Mouse (Mus musculus) MEL (cell line): ENCODE data around the gene Olfr1347. TPM values are rescaled to one million over a fixed set of nuclear protein-coding genes. Genes with fewer than 3 reads are reported as not detected.
"Not testable (repeated sequence)": the region's sequence is repeated elsewhere in the genome, so short reads cannot be mapped to it uniquely, and the experiment has no call there.

Source experiments
- DNase-seq: peaks from one replicate; pipeline ENCODE4 v3.0.0; 2011; ENCODE audit warnings: low read depth, low spot score
- H3K27ac ChIP-seq: 2 replicates; pipeline ENCODE4 v1.5.1; 2012; ENCODE audit warnings: low read depth, mild to moderate bottlenecking, control low read depth, low read length, moderate library complexity; ENCODE audit not compliant: control insufficient read depth
- H3K27me3 ChIP-seq, 2 experiments: fragments of 150-350 bp in 1 of 2; sonication (generic) in 1 of 2; 2 replicates each; pipeline ENCODE4 v1.6.1; 2012; ENCODE audit warnings: low read length in 2 of 2, mild to moderate bottlenecking in 2 of 2, improper control_type of control experiment in 1 of 2, moderate library complexity in 1 of 2; ENCODE audit not compliant: insufficient read depth in 2 of 2, control insufficient read depth in 1 of 2
- H3K36me3 ChIP-seq, 2 experiments: 2 replicates each; pipeline ENCODE4 v1.6.1; 2012 to 2014; ENCODE audit warnings: low read length in 2 of 2, improper control_type of control experiment in 1 of 2, inconsistent platforms in 1 of 2, mild to moderate bottlenecking in 1 of 2; ENCODE audit not compliant: insufficient read depth in 2 of 2, control insufficient read depth in 1 of 2
- H3K4me1 ChIP-seq, 2 experiments: fragments of 150-350 bp in 1 of 2; sonication (generic) in 1 of 2; 2 replicates each; pipeline ENCODE4 v1.6.1; 2012; ENCODE audit warnings: low read length in 2 of 2, improper control_type of control experiment in 1 of 2, mild to moderate bottlenecking in 1 of 2; ENCODE audit not compliant: insufficient read depth in 2 of 2, control insufficient read depth in 1 of 2
- H3K4me3 ChIP-seq, 2 experiments: fragments of 150-350 bp in 1 of 2; sonication (generic) in 1 of 2; 2 replicates each; pipeline ENCODE4 v1.5.1; 2012; ENCODE audit warnings: low read depth in 2 of 2, low read length in 2 of 2, mild to moderate bottlenecking in 2 of 2, moderate library complexity in 2 of 2, control low read depth in 1 of 2, improper control_type of control experiment in 1 of 2; ENCODE audit not compliant: control insufficient read depth in 1 of 2, insufficient read depth in 1 of 2
- H3K79me2 ChIP-seq: 2 replicates; pipeline ENCODE4 v1.6.1; 2012; ENCODE audit warnings: mild to moderate bottlenecking, low read length, moderate library complexity; ENCODE audit not compliant: control insufficient read depth, poor library complexity, insufficient read depth
- H3K9ac ChIP-seq: 2 replicates; pipeline ENCODE4 v1.6.1; 2012; ENCODE audit warnings: low read depth, mild to moderate bottlenecking, control low read depth, low read length, moderate library complexity; ENCODE audit not compliant: control insufficient read depth, poor library complexity, severe bottlenecking
- H3K9me3 ChIP-seq: fragments of 150-350 bp; sonication (generic); replicated peaks from 2 replicates; pipeline ENCODE4 v1.6.1; 2012; ENCODE audit warnings: mild to moderate bottlenecking, low read length, improper control_type of control experiment, moderate library complexity; ENCODE audit not compliant: insufficient read depth
- CHD1 ChIP-seq: IDR thresholded peaks from 2 replicates; pipeline ENCODE4 v1.6.1; 2012; ENCODE audit warnings: low read depth, mild to moderate bottlenecking, inconsistent platforms, low read length, improper control_type of control experiment
- CTCF ChIP-seq, 3 experiments: IDR thresholded peaks in 2 of 3; conservative IDR thresholded peaks in 1 of 3; 2 replicates each; pipeline ENCODE4 v1.5.1; 2011 to 2012; ENCODE audit warnings: low read length in 3 of 3, low read depth in 2 of 3, mild to moderate bottlenecking in 2 of 3, improper control_type of control experiment in 1 of 3, inconsistent platforms in 1 of 3, mixed read lengths in 1 of 3, moderate library complexity in 1 of 3; ENCODE audit not compliant: control insufficient read depth in 1 of 3, insufficient read depth in 1 of 3, poor library complexity in 1 of 3, severe bottlenecking in 1 of 3
- E2F4 ChIP-seq: IDR thresholded peaks from 2 replicates; pipeline ENCODE4 v1.6.1; 2011; ENCODE audit warnings: low read depth, low read length, improper control_type of control experiment, borderline replicate concordance
- ETS1 ChIP-seq: IDR thresholded peaks from 2 replicates; pipeline ENCODE4 v1.6.1; 2012; ENCODE audit warnings: low read depth, mild to moderate bottlenecking, inconsistent platforms, low read length, improper control_type of control experiment, moderate library complexity
- GATA1 ChIP-seq: IDR thresholded peaks from 2 replicates; pipeline ENCODE4 v1.6.1; 2011; ENCODE audit warnings: low read depth, low read length, improper control_type of control experiment
- HCFC1 ChIP-seq: IDR thresholded peaks from 2 replicates; pipeline ENCODE4 v1.6.1; 2012; ENCODE audit warnings: low read depth, mild to moderate bottlenecking, inconsistent platforms, low read length, improper control_type of control experiment, moderate library complexity
- JUND ChIP-seq: IDR thresholded peaks from 2 replicates; pipeline ENCODE4 v1.6.1; 2011; ENCODE audit warnings: low read depth, mild to moderate bottlenecking, improper control_type of control experiment, low read length
- KAT2A ChIP-seq: conservative IDR thresholded peaks from 2 replicates; pipeline ENCODE4 v1.6.1; 2012; ENCODE audit warnings: low read depth, low read length, improper control_type of control experiment, inconsistent platforms
- MAZ ChIP-seq: IDR thresholded peaks from 2 replicates; pipeline ENCODE4 v1.6.1; 2012; ENCODE audit warnings: low read depth, mild to moderate bottlenecking, inconsistent platforms, low read length, improper control_type of control experiment
- MEF2A ChIP-seq: IDR thresholded peaks from 2 replicates; pipeline ENCODE4 v1.6.1; 2014; ENCODE audit warnings: low read depth, mild to moderate bottlenecking, inconsistent platforms, low read length, improper control_type of control experiment; ENCODE audit not compliant: poor library complexity, insufficient replicate concordance, severe bottlenecking; ENCODE audit errors: extremely low read depth
- POLR2A ChIP-seq, 2 experiments: IDR thresholded peaks; 2 replicates each; pipeline ENCODE4 v1.6.1; 2011 to 2012; ENCODE audit warnings: low read length in 2 of 2, mild to moderate bottlenecking in 2 of 2, control low read depth in 1 of 2, improper control_type of control experiment in 1 of 2, low read depth in 1 of 2, moderate library complexity in 1 of 2; ENCODE audit not compliant: control insufficient read depth in 1 of 2, insufficient read depth in 1 of 2, poor library complexity in 1 of 2
- POLR2AphosphoS2 ChIP-seq: IDR thresholded peaks from 2 replicates; pipeline ENCODE4 v1.6.1; 2011; ENCODE audit warnings: low read length, improper control_type of control experiment
- POLR2AphosphoS5 ChIP-seq: IDR thresholded peaks from 2 replicates; pipeline ENCODE4 v1.6.1; 2012; ENCODE audit warnings: low read depth, borderline replicate concordance, mild to moderate bottlenecking, inconsistent platforms, low read length, moderate library complexity, mixed read lengths
- RCOR1 ChIP-seq: IDR thresholded peaks from 2 replicates; pipeline ENCODE4 v1.6.1; 2012; ENCODE audit warnings: low read depth, mild to moderate bottlenecking, inconsistent platforms, low read length, improper control_type of control experiment
- SIN3A ChIP-seq: IDR thresholded peaks from 2 replicates; pipeline ENCODE4 v1.6.1; 2012; ENCODE audit warnings: low read length, improper control_type of control experiment, inconsistent platforms
- TAL1 ChIP-seq: IDR thresholded peaks from 2 replicates; pipeline ENCODE4 v1.6.1; 2012; ENCODE audit warnings: mild to moderate bottlenecking, inconsistent platforms, low read length, moderate library complexity, mixed read lengths
- TBP ChIP-seq: IDR thresholded peaks from 2 replicates; pipeline ENCODE4 v1.8.0; 2011; ENCODE audit warnings: low read depth, low read length, improper control_type of control experiment
- TCF12 ChIP-seq: IDR thresholded peaks from 2 replicates; pipeline ENCODE4 v1.6.1; 2014; ENCODE audit warnings: low read depth, mild to moderate bottlenecking, inconsistent platforms, low read length, improper control_type of control experiment, moderate library complexity
- UBTF ChIP-seq: IDR thresholded peaks from 2 replicates; pipeline ENCODE4 v1.6.1; 2012; ENCODE audit warnings: low read depth, mild to moderate bottlenecking, inconsistent platforms, low read length, improper control_type of control experiment, moderate library complexity, borderline replicate concordance; ENCODE audit not compliant: insufficient read depth
- USF1 ChIP-seq: IDR thresholded peaks from 2 replicates; pipeline ENCODE4 v1.6.1; 2014; ENCODE audit warnings: low read depth, mild to moderate bottlenecking, inconsistent platforms, low read length, improper control_type of control experiment, moderate library complexity
- USF2 ChIP-seq, 2 experiments: IDR thresholded peaks; 2 replicates each; pipeline ENCODE4 v1.6.1; 2011 to 2012; ENCODE audit warnings: improper control_type of control experiment in 2 of 2, low read length in 2 of 2, borderline replicate concordance in 1 of 2, inconsistent platforms in 1 of 2, low read depth in 1 of 2, mild to moderate bottlenecking in 1 of 2; ENCODE audit not compliant: insufficient read depth in 1 of 2
- ZC3H11A ChIP-seq: IDR thresholded peaks from 2 replicates; pipeline ENCODE4 v1.6.1; 2012; ENCODE audit warnings: low read depth, mild to moderate bottlenecking, inconsistent platforms, low read length, improper control_type of control experiment
- ZMIZ1 ChIP-seq: IDR thresholded peaks from 2 replicates; pipeline ENCODE4 v1.6.1; 2012; ENCODE audit warnings: low read depth, mild to moderate bottlenecking, inconsistent platforms, low read length, improper control_type of control experiment, moderate library complexity
- ZNF384 ChIP-seq: IDR thresholded peaks from 2 replicates; pipeline ENCODE4 v1.6.1; 2012; ENCODE audit warnings: low read depth, mild to moderate bottlenecking, inconsistent platforms, low read length, improper control_type of control experiment
- polyA plus RNA-seq, 2 experiments: library from polyadenylated mRNA; stranded (reverse) in 1 of 2; unstranded in 1 of 2; fragments of >175 nt in 1 of 2; fragments of >200 nt in 1 of 2; gene quantifications; 2 replicates each; pipeline versions ENCODE4 v1.2.1 to v1.2.4; 2012; ENCODE audit warnings: low replicate concordance in 2 of 2, low read depth in 1 of 2; ENCODE audit not compliant: insufficient read length in 2 of 2, insufficient read depth in 1 of 2, missing spikeins in 1 of 2
- total RNA-seq: library from RNA; depleted of rRNA; stranded (reverse); fragments of 300-350 nt; gene quantifications from 2 replicates; pipeline ENCODE4 v1.2.3, GENCODE M21; 2012

Olfr1347 gene
- total and polyA plus RNA-seq, 3 experiments, result not detected

- H3K27ac ChIP-seq, result no peak within 1 kb of the TSS
- no peaks in the 10 kb centered on the region for H3K79me2 ChIP-seq
- no peaks in the 10 kb centered on the region for H3K27me3 ChIP-seq
- no peaks in the 10 kb centered on the region for H3K4me1 ChIP-seq
- no peak for TF ChIP-seq ETS1
- TF ChIP-seq POLR2AphosphoS2, result no peak
- no peak for TF ChIP-seq CTCF (IDR thresholded peaks at IDR 0.05 in 2 of 3, conservative IDR thresholded peaks at IDR 0.05 in 1 of 3; ENCODE audit: control insufficient read depth in 1 of 3, insufficient read depth in 1 of 3, low read depth in 2 of 3, low read length in 3 of 3, poor library complexity in 1 of 3, severe bottlenecking in 1 of 3)
- no peak for TF ChIP-seq SIN3A
- TF ChIP-seq USF2 (IDR thresholded peaks at IDR 0.05; ENCODE audit: borderline replicate concordance in 1 of 2, insufficient read depth in 1 of 2, low read depth in 1 of 2, low read length in 2 of 2), result no peak
- TF ChIP-seq GATA1, result no peak
- TF ChIP-seq POLR2AphosphoS5, result no peak
- no peak for TF ChIP-seq TCF12
- TF ChIP-seq UBTF, result no peak
- TF ChIP-seq ZNF384, result no peak
- no peak for TF ChIP-seq JUND
- TF ChIP-seq RCOR1, result no peak
- TF ChIP-seq ZC3H11A, result no peak
- no peak for TF ChIP-seq ZMIZ1
- TF ChIP-seq KAT2A, result no peak
- no peaks in the 10 kb centered on the region for H3K9me3 ChIP-seq
- H3K4me3 ChIP-seq, result no peak within 1 kb of the TSS
- H3K9ac ChIP-seq, result no peak within 1 kb of the TSS
- DNase-seq, result no peak
- H3K36me3 ChIP-seq, result no peaks in the 10 kb centered on the region
These were observed 9.1 kb upstream of the Olfr1347 start, which contains the start of gene Olfr1348 for GRCm38 (mm10) chr7:6508648-6509047. Gene Olfr1348 (minus strand): TSS chr7:6508748.

- no peak for DNase-seq
- Histone ChIP-seq H3K27me3 (no peaks in the 10 kb centered on the region), H3K9me3 (no peaks in the 10 kb centered on the region), H3K9ac (no peak within 1 kb of the TSS), H3K27ac (no peak within 1 kb of the TSS), H3K79me2 (no peaks in the 10 kb centered on the region), H3K4me1 (no peaks in the 10 kb centered on the region), H3K4me3 (no peak within 1 kb of the TSS), H3K36me3 (no peaks in the 10 kb centered on the region)
- TF ChIP-seq ZC3H11A (no peak), TAL1 (no peak), ZMIZ1 (no peak), POLR2A (IDR thresholded peaks at IDR 0.05; ENCODE audit: control insufficient read depth in 1 of 2, insufficient read depth in 1 of 2, low read depth in 1 of 2, low read length in 2 of 2, poor library complexity in 1 of 2) (no peak), E2F4 (no peak), GATA1 (no peak), ZNF384 (no peak), MAZ (no peak), UBTF (no peak), TCF12 (no peak), ETS1 (no peak), MEF2A (no peak), POLR2AphosphoS5 (no peak), TBP (no peak), USF1 (no peak), CHD1 (no peak), HCFC1 (no peak)
These were observed 12.7 kb downstream of the Olfr1347 start, which contains the start of gene Olfr5 for GRCm38 (mm10) chr7:6486841-6487240. Gene Olfr5 (minus strand): TSS chr7:6486941.

GRCm38 (mm10) chr7:6477633-6478032 is 21.9 kb downstream of the Olfr1347 start:
- not testable (repeated sequence) for H3K27ac ChIP-seq, H3K79me2 ChIP-seq, H3K9me3 ChIP-seq, DNase-seq, H3K36me3 ChIP-seq, H3K4me3 ChIP-seq, H3K9ac ChIP-seq, H3K27me3 ChIP-seq, H3K4me1 ChIP-seq
